Mouse (Mus musculus) myocyte (in vitro differentiated cells): ENCODE results near the gene Melk. TPM values are rescaled to one million over a fixed set of nuclear protein-coding genes. Genes with fewer than 3 reads are reported as not detected.

Source experiments
- H3K27me3 ChIP-seq: one replicate; pipeline ENCODE4 v1.6.1; 2011; ENCODE audit not compliant: control insufficient read depth, insufficient read depth, insufficient read length
- H3K36me3 ChIP-seq: one replicate; pipeline ENCODE4 v1.6.1; 2011; ENCODE audit not compliant: control insufficient read depth, insufficient read depth
- H3K4me2 ChIP-seq: one replicate; pipeline ENCODE4 v1.6.1; 2011; ENCODE audit warnings: low read depth, control low read depth
- H3K4me3 ChIP-seq: one replicate; pipeline ENCODE4 v1.5.1; 2011; ENCODE audit warnings: mild to moderate bottlenecking, control low read depth, moderate library complexity
- H3K79me2 ChIP-seq: one replicate; pipeline ENCODE4 v1.6.1; 2011; ENCODE audit not compliant: control insufficient read depth, insufficient read depth
- H3ac ChIP-seq: one replicate; pipeline ENCODE4 v1.6.1; 2011; ENCODE audit not compliant: control insufficient read depth, insufficient read length
- CEBPB ChIP-seq: IDR thresholded peaks from 2 replicates; pipeline ENCODE4 v1.6.1; 2011; ENCODE audit warnings: mild to moderate bottlenecking, moderate library complexity; ENCODE audit not compliant: poor library complexity, insufficient read depth, severe bottlenecking
- E2F4 ChIP-seq: IDR thresholded peaks from one replicate; pipeline ENCODE4 v1.6.1; 2011; ENCODE audit warnings: mild to moderate bottlenecking, control low read depth, moderate library complexity; ENCODE audit not compliant: insufficient read depth
- MAX ChIP-seq: IDR thresholded peaks from one replicate; pipeline ENCODE4 v1.6.1; 2011; ENCODE audit warnings: low read depth, mild to moderate bottlenecking, control low read depth
- MYOD1 ChIP-seq, 3 experiments: IDR thresholded peaks; one replicate each; pipeline ENCODE4 v1.6.1; 2011; ENCODE audit warnings: control low read depth in 2 of 3, low read depth in 2 of 3, mild to moderate bottlenecking in 2 of 3, moderate library complexity in 1 of 3; ENCODE audit not compliant: insufficient read length in 2 of 3, control insufficient read depth in 1 of 3
- MYOG ChIP-seq, 3 experiments: IDR thresholded peaks; one replicate each; pipeline ENCODE4 v1.6.1; 2011; ENCODE audit warnings: control low read depth in 2 of 3, low read depth in 2 of 3, mild to moderate bottlenecking in 2 of 3; ENCODE audit not compliant: insufficient read length in 2 of 3, control insufficient read depth in 1 of 3, insufficient read depth in 1 of 3
- POLR2A ChIP-seq: IDR thresholded peaks from one replicate; pipeline ENCODE4 v1.6.1; 2011; ENCODE audit warnings: low read depth, mild to moderate bottlenecking, control low read depth, moderate library complexity; ENCODE audit not compliant: insufficient read length
- POLR2AphosphoS2 ChIP-seq: IDR thresholded peaks from one replicate; pipeline ENCODE4 v1.6.1; 2011; ENCODE audit warnings: low read depth, control low read depth; ENCODE audit not compliant: insufficient read length
- REST ChIP-seq: IDR thresholded peaks from one replicate; pipeline ENCODE4 v1.6.1; 2011; ENCODE audit warnings: mild to moderate bottlenecking, control low read depth, moderate library complexity; ENCODE audit not compliant: insufficient read depth, insufficient read length
- SRF ChIP-seq: IDR thresholded peaks from one replicate; pipeline ENCODE4 v1.6.1; 2011; ENCODE audit warnings: low read depth; ENCODE audit not compliant: control insufficient read depth, insufficient read length
- TCF12 ChIP-seq: IDR thresholded peaks from one replicate; pipeline ENCODE4 v1.6.1; 2011; ENCODE audit warnings: mild to moderate bottlenecking, control low read depth; ENCODE audit not compliant: poor library complexity, insufficient read depth, severe bottlenecking
- TCF3 ChIP-seq: IDR thresholded peaks from one replicate; pipeline ENCODE4 v1.6.1; 2011; ENCODE audit warnings: low read depth, control low read depth; ENCODE audit not compliant: insufficient read length
- USF1 ChIP-seq: IDR thresholded peaks from one replicate; pipeline ENCODE4 v1.6.1; 2011; ENCODE audit warnings: low read depth, mild to moderate bottlenecking, control low read depth, moderate library complexity
- polyA plus RNA-seq: library from polyadenylated mRNA; unstranded; fragments of >200 nt; fragmentation: generic; extraction: Trizol; gene quantifications from one replicate; pipeline ENCODE4 v1.2.1, GENCODE M21; 2012; ENCODE audit warnings: missing spikeins

Gene Melk
- polyA plus RNA-seq, 1 experiment = 8.9 TPM

- Histone ChIP-seq H3K4me2 (no peak overlapping the region), H3K27me3 (no peaks in the 10 kb centered on the region), H3ac (no peak overlapping the region), H3K36me3 (no peaks in the 10 kb centered on the region), H3K4me3 (no peak overlapping the region), H3K79me2 (no peaks in the 10 kb centered on the region)
- TF ChIP-seq USF1 (no peak), MAX (no peak), CEBPB (no peak), E2F4 (no peak), TCF12 (no peak)
These were observed 31.3 kb upstream of the Melk start for GRCm38 (mm10) chr4:44269376-44269817.

- Histone ChIP-seq H3K79me2 (no peaks in the 10 kb centered on the region), H3K36me3 (no peaks in the 10 kb centered on the region), H3K4me2 (no peak overlapping the region), H3ac (no peak overlapping the region), H3K4me3 (no peak overlapping the region), H3K27me3 (no peaks in the 10 kb centered on the region)
- TF ChIP-seq REST = no peak
- TF ChIP-seq E2F4 = no peak
- no peak for TF ChIP-seq USF1
- TF ChIP-seq MYOD1 (IDR thresholded peaks at IDR 0.05; ENCODE audit: control insufficient read depth in 1 of 3, insufficient read length in 2 of 3, low read depth in 2 of 3) = no peak
- no peak for TF ChIP-seq CEBPB
- TF ChIP-seq MYOG (IDR thresholded peaks at IDR 0.05; ENCODE audit: control insufficient read depth in 1 of 3, insufficient read depth in 1 of 3, insufficient read length in 2 of 3, low read depth in 2 of 3) = no peak
- no peak for TF ChIP-seq TCF12
- no peak for TF ChIP-seq POLR2A
- no peak for TF ChIP-seq TCF3
- no peak for TF ChIP-seq MAX
- TF ChIP-seq POLR2AphosphoS2 = no peak
- no peak for TF ChIP-seq SRF
These were observed 29.5 kb upstream of the Melk start for GRCm38 (mm10) chr4:44271134-44271533.

GRCm38 (mm10) chr4:44281597-44282265, 18.9 kb upstream of the Melk start:
- no peak overlapping the region for H3K4me2 ChIP-seq
- H3K27me3 ChIP-seq = no peaks in the 10 kb centered on the region
- H3K36me3 ChIP-seq = no peaks in the 10 kb centered on the region
- H3ac ChIP-seq = no peak overlapping the region
- H3K79me2 ChIP-seq = no peaks in the 10 kb centered on the region
- peak; percentile 61 for TF ChIP-seq USF1
- TF ChIP-seq TCF3 = no peak
- no peak overlapping the region for H3K4me3 ChIP-seq

- no peak overlapping the region for H3K4me3 ChIP-seq
- TF ChIP-seq CEBPB (no peak), REST (no peak), TCF3 (no peak), POLR2A (no peak), POLR2AphosphoS2 (no peak), TCF12 (no peak), USF1 (no peak), E2F4 (no peak), MYOG (IDR thresholded peaks at IDR 0.05; ENCODE audit: control insufficient read depth in 1 of 3, insufficient read depth in 1 of 3, insufficient read length in 2 of 3, low read depth in 2 of 3) (no peak), SRF (no peak), MAX (no peak), MYOD1 (IDR thresholded peaks at IDR 0.05; ENCODE audit: control insufficient read depth in 1 of 3, insufficient read length in 2 of 3, low read depth in 2 of 3) (no peak)
- no peaks in the 10 kb centered on the region for H3K79me2 ChIP-seq
- H3ac ChIP-seq = no peak overlapping the region
- no peaks in the 10 kb centered on the region for H3K36me3 ChIP-seq
- no peak overlapping the region for H3K4me2 ChIP-seq
- peaks cover 5% of the 10 kb centered on the region for H3K27me3 ChIP-seq
These were observed 8.1 kb upstream of the Melk start for GRCm38 (mm10) chr4:44292534-44292933.

- TF ChIP-seq POLR2A (no peak), MYOG (IDR thresholded peaks at IDR 0.05; ENCODE audit: control insufficient read depth in 1 of 3, insufficient read depth in 1 of 3, insufficient read length in 2 of 3, low read depth in 2 of 3) (no peak), USF1 (no peak), SRF (no peak), E2F4 (no peak), TCF3 (no peak)
- Histone ChIP-seq H3K4me3 (no peak overlapping the region), H3K36me3 (no peaks in the 10 kb centered on the region), H3K79me2 (no peaks in the 10 kb centered on the region), H3K27me3 (peaks cover 8% of the 10 kb centered on the region), H3K4me2 (no peak overlapping the region), H3ac (no peak overlapping the region)
These were observed 4.8 kb upstream of the Melk start for GRCm38 (mm10) chr4:44295837-44296236.
